Mouse (Mus musculus) MEL-GATA-1-ER (cell line): ENCODE measurements around the gene Tnfsf13.

Experiments used
- DNase-seq: peaks from one replicate; pipeline ENCODE4 v3.0.0-alpha.2; 2012; ENCODE audit warnings: low read depth; ENCODE audit errors: extremely low read depth

Gene Tnfsf13

DNA sequence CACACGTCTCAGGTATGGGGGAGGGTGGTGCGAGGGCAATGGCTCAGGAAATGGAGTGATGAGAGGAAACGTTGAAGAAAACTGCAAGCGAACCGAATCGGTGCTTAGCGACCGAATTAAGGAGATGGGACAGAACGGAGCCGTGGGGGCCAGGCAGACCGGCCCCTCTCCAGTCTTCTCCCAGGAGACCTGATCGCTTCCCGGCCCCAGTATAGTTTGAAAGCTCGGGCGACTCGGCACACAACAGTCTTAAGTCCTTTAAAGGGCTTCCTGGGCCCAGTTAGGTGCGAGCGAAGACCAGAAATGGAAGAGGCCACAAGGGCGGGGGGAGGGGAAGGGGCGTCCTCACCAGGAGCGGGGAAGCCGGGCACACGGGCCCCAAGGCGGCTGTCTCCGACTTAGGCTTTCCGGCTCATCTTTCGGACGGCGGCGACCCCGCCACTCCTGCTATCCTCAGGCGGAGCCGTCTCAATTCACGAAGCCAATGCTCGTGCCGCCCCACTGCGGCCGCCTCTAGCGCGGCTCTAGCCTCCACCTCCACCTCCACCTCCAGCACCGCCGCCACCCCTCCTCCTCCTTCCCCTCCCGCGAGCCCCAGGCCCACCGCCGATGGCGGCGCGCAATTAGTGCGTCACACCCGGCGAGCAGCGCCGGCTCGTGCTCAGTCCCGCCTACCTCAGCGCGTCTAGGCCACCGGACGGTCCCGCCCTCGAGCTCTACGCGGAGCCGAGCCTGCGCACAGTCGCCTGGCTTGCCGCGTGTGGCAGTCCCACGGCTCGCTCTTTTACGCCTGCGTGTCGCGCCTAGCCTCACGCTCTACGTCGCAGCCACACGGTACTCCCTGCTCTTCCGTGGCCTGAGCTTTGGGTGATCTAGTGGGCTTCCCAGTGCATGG is 4.0 kb downstream of the Tnfsf13 start, which contains the start of gene Senp3:
Senp3 (minus strand) TSS at position 771 of the 895 bp plus-strand sequence.
- peak; percentile 82 for DNase-seq

DNA sequence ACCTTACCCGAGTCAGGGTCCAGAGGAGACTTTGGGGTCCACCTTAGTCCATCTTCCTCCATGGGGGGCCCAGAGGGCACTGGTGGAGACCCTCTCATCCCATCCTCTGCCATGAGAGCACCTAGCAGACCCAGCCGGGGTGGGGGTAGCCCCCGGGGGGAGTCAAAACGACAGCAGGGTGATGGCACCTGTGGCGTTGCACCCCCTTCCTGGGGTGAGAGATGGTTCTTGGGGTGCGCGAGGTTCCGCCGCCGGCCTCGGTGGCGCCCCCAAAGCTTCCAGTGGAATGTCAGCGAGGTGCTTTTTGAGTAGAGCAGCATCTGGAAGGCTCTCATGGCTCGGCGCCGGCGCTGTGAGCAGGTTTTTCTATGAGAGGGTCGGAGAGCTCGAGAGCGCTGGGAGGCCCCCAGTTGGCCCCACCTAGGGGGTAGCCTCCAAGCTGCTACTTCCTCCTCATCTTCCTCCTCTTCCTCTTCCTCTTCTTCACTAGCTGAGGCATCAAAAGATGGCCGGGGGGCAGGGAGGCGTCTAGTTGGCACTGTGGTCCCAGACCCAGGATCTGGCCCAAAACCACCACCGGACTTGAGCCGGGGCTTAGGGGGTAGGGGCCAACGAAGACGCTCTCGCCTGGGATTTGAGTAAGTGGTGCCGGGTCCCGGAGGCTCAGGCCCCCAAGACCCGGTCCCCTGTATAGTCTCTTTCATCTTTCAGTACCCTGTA is 5.3 kb downstream of the Tnfsf13 start:
- DNase-seq, result no peak

DNA sequence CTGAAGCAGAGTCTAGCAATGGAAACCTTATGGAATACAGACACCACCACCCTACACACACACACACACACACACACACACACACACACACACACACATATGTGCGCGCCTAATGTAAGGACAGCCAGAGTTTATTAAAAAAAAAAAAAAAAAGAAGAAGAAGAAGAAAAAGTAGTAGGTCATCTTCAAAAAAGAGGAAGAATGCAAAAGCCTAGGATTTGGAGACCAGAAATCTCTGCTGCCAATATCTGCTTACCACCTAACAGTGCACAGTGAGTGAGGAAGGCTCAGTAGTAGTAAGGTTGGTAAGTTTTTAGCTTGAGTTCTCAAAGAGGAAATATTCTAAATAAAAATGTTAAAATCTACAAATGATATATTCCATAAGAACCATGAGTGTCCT is 6.4 kb downstream of the Tnfsf13 start:
- DNase-seq, result no peak

DNA sequence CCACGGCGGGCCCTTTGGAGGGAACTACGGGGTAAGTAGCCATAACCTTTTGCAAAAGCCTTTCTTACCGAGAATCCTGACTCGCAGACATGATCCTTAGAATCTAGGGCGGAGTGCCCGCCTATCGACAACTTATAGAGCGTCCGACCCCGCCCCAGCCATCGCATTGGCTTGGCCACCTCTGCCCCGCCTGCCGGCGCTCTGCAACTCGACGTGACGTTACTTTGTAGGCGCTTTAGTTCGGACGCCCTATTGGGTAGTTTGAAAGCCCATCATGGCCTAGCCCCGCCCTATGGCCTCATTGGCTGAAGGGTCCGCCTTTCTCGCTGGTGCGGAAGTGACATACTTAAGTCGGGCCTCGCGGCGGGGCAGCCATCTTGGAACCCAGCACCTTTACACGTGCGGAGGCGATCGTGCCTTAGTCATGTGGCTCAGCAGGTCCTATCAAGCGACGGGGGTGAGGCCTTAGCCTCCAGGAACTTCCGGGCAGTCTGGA is 13.3 kb downstream of the Tnfsf13 start, which contains the start of gene Eif4a1:
Eif4a1 (minus strand) TSS at position 213 of the 496 bp plus-strand sequence.
- peak; percentile 99 for DNase-seq

DNA sequence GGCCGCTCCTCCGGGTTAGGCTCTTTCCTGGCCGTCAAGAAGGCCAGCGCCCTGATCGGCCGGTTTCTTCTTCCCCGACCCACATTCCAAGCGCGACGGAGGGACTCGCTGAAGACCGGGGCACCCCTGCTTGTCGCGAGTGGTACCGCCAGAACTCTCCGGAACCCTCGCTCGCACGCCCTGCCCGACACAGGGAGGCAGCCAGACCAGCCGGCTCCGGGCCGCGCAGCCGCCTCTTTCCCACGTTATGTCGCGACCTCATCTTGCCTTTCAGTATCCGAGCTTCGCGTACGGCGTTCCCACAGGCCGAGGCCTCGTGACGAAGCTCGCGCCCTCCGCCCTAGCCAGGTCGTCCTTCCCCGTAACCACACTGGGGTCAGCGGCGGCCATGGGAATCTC is 13.9 kb downstream of the Tnfsf13 start:
- DNase-seq, result no peak

DNA sequence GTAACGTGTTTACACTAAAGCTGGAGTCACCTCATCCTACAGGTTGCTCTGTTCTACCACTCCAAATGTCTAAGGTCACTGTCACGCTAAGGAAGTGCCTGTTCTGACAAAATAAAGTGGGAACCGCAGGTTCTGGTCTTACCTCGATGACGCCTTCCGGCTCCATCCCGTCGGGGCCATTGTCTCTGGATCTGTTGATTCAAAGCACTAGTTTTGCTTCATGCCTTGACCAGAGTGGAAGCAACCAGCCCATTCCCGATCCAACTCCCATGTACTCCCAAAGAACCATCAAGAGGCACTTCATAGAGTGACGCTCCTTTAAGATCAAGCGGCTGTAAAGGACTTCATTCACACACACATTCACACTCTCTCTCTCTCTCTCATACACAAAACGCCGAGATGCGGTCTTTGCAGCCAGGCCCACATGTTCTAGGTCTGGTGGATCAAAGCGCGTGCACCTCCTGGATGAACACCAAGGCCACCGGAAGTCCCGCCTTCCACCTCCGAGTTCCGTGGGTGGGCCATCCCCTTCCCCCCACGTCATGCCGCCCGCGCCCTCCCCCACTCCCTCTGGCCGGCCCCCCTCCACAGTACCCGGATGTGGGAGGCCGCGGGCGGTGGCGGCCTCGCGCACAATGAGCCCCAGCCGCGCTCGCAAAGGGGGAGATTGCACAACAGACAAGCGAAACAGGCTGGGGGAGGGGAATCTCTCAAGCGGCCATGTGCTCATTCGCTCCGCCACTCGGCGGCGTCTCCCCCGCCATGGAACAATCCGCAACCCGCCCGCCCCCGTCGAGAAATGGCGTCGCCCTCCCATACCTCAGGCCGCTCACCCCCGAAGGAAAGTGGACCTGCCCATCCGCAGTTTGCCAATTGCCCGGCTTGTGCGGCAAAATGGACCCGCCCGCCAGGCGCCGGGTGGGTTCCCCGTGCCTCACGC is 14.5 kb downstream of the Tnfsf13 start:
- DNase-seq, result peak; percentile 72

DNA sequence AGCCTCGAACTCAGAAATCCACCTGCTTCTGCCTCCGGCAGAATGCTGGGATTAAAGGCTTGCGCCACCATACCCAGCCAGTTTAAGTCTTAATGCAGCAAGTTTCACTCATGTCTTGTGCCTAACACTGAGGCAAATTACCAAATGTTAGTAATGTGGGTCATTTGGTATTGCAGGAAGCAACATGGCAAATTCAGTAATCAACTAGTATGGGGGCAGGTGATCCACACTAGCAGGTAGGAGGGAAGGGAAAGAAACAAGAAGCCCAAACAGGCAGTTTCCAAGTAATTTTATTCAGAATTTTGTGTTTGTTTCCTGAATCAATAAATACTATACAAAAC is 18.9 kb downstream of the Tnfsf13 start:
- no peak for DNase-seq

DNA sequence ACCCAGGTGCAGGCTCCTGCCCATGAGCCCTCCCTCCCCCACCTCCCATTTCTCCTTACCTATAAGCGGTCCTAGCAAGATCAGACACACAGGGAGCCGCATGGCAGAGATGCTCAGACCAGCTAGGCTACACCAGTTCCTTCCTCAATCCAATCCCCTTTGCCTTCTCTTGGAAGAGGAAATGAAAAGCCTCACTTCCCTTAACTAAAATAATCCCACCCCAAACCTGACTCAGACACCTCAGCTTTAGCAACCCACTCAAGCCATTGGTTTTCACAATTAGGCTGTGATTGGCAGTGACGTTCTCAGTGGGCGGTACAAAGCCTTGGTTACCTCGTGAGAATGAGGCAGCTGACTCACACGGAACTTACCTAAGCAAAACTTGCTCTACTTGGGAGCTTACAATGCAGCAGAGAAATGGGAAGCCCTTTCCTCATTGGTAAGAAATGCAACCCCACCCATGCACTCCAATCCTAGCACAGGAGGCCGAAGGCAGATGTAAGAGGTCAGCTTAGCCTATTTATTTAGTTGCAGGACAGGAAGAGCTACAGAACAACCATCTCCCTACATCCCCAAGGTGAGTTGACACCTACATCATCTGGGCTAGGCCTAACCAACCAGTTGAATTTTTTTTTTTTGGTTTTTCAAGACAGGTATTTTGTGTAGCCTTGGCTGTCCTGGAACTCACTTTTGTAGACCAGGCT is 19.5 kb downstream of the Tnfsf13 start, which contains the start of gene Cd68:
Cd68 (minus strand) TSS at position 193 of the 704 bp plus-strand sequence.
- DNase-seq, result peak; percentile 94

DNA sequence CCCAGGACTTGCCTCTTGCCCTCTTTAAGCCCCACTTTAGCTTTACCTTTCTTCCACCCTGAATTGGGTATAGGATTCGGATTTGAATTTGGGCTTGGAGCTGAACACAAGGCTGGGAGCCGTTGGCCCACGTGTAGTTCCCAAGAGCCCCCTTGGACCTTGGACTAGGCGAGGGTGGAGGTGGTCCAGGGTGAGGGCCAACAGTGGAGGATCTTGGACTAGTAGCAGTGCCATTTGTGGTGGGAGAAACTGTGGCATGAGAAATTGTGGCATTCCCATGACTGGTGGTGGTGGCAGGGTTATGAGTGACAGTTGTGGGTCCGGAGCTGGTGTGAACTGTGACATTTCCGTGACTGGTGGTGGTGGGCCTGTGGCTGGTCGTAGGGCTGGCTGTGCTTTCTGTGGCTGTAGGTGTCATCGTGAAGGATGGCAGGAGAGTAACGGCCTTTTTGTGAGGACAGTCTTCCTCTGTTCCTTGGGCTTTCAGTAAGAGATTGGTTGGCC is 20.1 kb downstream of the Tnfsf13 start:
- DNase-seq, result no peak

DNA sequence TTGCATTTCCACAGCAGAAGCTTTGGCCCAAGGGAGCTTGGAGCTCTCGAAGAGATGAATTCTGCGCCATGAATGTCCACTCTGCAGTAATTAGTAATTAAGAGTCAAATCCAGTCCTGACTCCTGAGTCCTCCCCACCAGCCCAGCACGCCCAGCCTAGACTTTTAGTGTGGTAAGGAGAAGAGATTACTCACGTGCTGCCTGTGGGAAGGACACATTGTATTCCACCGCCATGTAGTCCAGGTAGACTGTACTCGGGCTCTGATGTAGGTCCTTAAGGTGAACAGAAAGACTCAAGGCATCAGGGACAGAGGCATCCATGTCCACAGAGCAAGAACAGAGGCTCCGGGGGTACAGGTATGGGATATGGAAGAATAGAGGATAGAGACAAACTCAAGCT is 20.7 kb downstream of the Tnfsf13 start:
- DNase-seq, result no peak

DNA sequence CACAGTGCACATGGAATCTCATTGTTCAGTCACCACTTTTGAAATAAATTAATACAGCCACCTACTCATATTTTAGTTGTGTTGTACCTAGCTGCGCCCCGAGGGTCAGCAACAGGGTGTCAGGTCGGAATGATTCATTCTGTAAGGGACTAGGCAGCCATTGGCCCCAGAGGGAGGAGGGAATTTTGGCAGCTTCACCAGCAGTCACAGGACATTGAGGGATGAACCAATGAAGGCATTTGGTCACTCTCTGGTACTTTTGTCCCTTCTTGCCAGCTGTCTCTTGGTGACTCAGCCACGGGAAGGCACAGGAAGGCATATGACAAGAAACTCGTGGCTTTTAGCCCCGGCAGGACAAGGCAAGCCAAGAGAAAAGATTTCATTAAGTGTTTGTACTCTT is 21.8 kb downstream of the Tnfsf13 start:
- no peak for DNase-seq

DNA sequence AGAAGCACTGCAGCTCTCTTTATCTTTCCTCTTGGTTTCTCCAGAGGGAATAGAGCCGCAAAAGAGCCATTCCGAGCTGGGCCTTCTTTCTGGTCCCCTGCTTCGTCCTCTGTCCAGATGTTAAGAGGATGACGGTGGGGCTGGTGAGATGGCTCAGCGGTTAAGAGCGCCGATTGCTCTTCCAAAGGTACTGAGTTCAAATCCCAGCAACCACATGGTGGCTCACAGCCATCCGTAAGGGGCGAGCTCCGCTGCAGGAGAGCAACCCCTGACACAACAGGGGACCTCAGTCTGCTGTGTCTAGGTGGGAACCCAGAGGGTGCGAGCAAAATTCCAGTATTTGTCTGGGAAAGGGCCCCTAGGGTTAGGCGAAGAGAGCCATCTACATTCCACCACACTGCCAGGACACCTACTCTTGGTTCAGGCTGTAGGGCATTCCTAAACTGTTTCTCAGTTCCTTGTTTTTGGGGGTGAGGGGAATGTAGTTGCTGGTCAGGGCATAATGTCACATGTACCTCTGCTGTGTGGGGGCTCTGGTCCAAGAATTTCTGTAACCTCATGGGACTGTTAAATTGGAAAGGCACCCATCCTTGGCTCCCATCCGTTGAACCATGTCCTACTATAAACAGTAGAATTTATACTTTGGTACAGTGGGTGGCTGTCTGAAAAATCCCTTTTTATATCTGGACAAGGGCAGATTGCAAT is 22.5 kb downstream of the Tnfsf13 start:
- no peak for DNase-seq

DNA sequence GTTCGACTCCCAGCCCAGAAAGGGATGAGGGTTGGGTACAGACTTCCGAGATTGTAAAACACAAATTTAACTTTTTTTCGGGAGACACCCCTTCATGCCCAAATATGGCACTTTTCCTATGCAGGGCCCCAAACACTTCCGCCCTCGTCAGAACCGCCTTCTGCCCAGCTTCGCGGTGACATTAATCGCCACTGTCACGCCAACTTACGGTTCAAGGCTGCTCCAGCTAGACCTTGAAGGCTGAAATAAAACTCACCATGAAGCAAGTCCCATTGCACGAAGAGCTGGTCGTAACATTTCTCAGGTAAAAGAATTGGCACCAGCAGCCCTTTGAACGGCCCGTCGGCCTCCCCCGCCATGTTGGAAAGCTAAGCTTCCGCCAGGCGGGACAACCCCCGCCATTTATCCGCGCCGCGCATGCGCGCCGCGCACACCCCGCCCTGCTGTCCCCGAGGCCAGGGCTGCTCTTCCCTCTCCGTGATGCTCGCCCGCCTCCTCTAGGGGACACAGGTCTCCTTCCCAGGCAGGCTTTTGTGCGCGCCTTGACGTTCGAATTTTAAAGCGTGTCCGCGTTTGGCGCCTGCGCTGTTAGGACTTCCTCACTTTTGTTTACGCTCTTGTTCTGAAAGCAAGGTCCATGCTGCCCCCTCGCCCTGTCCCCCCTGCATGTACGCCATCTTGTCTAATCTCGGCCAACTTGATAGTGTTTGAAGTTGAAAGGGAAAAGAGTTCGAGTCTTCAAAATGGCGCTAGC is 23.2 kb downstream of the Tnfsf13 start, which contains the start of gene Mpdu1:
Mpdu1 (minus strand) TSS at position 430 of the 754 bp plus-strand sequence.
- peak; percentile 91 for DNase-seq

DNA sequence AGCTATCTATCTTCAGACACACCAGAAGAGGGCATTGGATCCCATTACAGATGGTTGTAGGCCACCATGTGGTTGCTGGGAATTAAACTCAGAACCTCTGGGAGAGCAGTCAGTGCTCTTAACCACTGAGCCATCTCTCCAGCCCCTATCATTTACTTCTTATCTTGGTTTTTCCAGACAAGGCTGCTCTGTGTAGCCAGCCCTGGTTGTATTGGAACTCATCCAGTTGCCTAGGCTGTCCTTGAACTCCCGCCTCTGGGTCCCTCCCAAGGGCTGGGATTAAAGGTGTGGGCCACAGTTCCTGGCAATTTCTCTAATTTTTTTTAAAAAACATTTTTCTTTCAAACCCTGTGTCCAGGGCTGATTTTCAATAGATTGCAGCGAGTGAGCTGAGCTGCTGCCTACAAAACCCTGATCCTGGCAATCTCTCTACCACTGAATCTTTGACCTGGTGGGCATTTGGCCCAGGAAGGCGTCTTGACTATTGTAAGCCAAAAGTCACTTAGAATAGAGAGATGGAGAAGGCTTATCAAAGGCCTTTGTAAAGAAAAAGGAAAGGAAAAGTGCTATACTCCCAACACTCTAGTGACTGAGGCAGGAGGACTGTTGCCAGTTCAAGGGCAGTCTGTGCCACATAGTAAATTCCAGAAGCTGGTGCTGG is 24.2 kb downstream of the Tnfsf13 start:
- no peak for DNase-seq

DNA sequence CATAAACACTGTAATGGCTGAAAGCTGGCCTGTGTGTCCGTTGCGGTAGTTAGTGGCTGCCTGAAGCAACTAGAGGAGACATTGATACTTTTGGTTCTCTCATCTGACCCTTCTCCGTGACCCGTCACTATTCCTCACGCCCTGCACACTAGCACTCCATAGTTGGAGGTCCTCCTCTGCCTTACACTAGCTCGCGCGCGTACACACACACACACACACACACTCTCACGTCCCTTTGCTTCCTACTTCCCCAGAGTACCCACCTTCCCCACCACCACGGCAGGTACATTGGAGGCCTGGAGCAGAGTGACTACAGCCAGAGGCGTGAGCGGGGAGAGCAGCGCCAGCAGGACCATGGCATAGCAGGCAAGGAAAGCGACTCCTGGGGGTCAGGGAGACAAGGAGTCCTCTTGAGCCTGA is 28.1 kb downstream of the Tnfsf13 start:
- no peak for DNase-seq

DNA sequence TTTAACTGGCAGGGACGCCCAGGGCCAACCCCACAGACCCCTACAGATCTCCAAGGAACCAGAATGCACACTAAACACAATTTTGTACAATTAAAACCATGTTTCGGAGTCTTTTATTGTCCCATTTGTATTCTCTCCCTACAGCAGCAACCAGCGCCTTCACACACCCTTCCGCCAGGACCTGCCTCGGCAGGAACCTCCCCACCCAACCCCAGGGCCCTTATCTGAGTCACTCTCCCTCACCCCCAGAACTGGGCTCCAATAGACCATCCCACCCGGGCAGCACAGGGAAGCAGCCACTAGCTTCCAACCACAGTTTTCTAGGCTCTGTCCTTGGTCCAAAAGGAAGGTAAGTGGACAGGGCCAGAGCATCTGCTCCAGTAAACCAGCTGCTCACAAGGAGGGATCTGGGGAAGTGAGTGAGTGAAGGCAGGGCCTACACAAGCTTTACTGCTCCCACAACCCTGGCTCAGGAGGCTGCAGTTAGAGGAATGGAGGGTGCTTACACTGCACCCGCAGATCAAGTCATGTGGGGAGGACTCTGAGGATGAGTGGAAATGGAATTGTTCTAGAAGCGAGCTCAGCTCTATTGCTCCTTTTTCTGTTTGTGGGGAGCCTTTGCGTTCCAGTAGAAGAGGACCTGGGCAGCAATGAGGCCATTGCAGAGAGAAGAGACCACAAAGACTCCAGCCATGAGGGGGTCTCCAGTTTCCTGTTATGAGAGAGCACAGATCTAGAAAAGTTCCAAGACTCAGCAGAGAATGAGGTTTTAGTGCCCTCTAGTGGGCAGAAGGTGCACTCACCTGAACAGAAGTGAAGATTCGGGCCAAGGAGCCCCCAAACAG is 28.7 kb downstream of the Tnfsf13 start:
- DNase-seq, result no peak

DNA sequence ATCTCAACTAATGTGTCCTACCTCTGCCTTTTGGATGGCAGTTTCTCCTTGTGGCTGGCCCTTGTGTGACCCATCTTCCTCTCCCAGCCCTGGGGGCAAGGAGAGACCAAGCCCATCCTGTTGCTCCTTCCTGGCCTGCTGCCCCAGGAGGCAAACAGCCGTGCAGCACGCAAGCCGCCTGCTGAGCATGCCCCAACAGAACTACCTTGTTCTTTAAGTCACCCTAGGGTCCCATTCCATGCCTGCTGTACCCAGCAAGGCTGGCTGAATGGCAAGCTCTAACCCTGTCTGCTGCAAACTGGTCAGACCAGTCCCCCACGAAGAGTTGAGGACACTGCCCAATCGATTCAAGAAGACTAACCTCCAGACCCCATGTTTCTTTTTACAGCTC is 29.5 kb downstream of the Tnfsf13 start:
- no peak for DNase-seq
